9 mouse cellular contexts compared by ENCODE assay signal in the genomic region with DNA sequence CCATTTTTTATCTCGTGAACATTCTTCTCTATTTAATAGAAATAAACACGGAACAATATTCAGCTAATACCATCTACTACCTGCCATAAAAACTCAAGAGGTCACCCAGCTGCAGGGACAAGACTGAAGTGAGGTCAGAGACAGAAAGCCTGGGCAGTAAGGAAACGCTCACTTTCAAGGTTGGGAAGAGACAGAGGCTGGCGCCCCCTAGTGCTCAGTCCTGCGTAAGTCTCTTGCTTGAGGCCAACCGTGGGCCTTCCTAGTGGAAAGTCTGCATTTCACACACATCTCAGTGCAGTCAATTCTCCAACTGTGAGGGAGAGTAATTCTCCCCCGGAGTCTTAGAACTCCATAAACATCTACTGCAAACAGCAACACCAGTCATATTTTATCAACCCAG.
DNase-seq lines count a peak whose midpoint lies in the region; ATAC-seq and TF ChIP-seq lines count a peak whose summit lies in the region.
"Had no signal": no experiment of that assay in that cellular context is flagged by ENCODE, and none has a peak within 500 bp of the region (broad histone marks: within the 10 kb centered on the region; RNA-seq: fewer than 3 reads in every experiment).

No protein-coding gene starts in this region.

- no peak overlapping the region for H3K9ac ChIP-seq in heart, embryonic 11.5 days (ENCODE audit: low read depth, low read length)
- no peak overlapping the region for H3K9ac ChIP-seq in limb, embryonic 14.5 days (ENCODE audit: low read depth, low read length, severe bottlenecking)
- H3K9ac ChIP-seq: limb, embryonic 12.5 days had no signal

- WGBS in heart, embryonic 11.5 days (ENCODE audit: insufficient replicate concordance) = 42% methylated on average over 7 of the region's 7 CpGs
- 45% methylated on average over 7 of the region's 7 CpGs for WGBS in limb, embryonic 14.5 days

- H3K27ac ChIP-seq in heart, embryonic 11.5 days (ENCODE audit: low read depth, low read length) = no peak overlapping the region
- peak overlapping the region; percentile 21; the same call in 1 of the 2 replicates for H3K27ac ChIP-seq in limb, embryonic 14.5 days (replicated peaks; ENCODE audit: low read depth, low read length)

- ATAC-seq in heart, embryonic 11.5 days (replicated peaks; ENCODE audit: insufficient number of reproducible peaks, low FRiP score, low TSS enrichment) = no peak
- ATAC-seq in frontal cortex, adult (ENCODE audit: low TSS enrichment) = peak; percentile 88
- no peak for ATAC-seq in limb, embryonic 14.5 days (ENCODE audit: low FRiP score, low read depth)

- no peaks in the 10 kb centered on the region for H3K27me3 ChIP-seq in heart, embryonic 11.5 days (ENCODE audit: control insufficient read depth, insufficient read depth, low read length)
- no peaks in the 10 kb centered on the region for H3K27me3 ChIP-seq in limb, embryonic 14.5 days (ENCODE audit: control insufficient read depth, insufficient read depth, low read length)
- H3K27me3 ChIP-seq: limb, embryonic 12.5 days had no signal

- no peaks in the 10 kb centered on the region for H3K9me3 ChIP-seq in heart, embryonic 11.5 days (replicated peaks; ENCODE audit: control insufficient read depth, low read length)
- 0 out of 2 replicates have a peak, but pooled peaks cover 6% of the 10 kb centered on the region for H3K9me3 ChIP-seq in limb, embryonic 14.5 days (ENCODE audit: control insufficient read depth, low read length)

- DNase-seq in heart, adult 18-20 months = peak; percentile 69 to 90
- peak; percentile 24 for DNase-seq in cerebellum, adult 11 months
- DNase-seq in kidney, adult 8-10 months = peak; percentile 45 to 75
- DNase-seq in limb, embryonic 14.5 days (ENCODE audit: low spot score) = peak; percentile 81
- DNase-seq in natural killer cell, adult 2 months (ENCODE audit: low spot score in 2 of 2) = peak; percentile 29 to 45
- DNase-seq in spleen, postnatal 4 days (ENCODE audit: low spot score in 2 of 2) = peak; percentile 49 to 76

- H3K4me1 ChIP-seq in heart, embryonic 11.5 days (ENCODE audit: control insufficient read depth, insufficient read depth, low read length) = no peaks in the 10 kb centered on the region
- H3K4me1 ChIP-seq in limb, embryonic 14.5 days (ENCODE audit: control insufficient read depth, insufficient read depth, low read length) = peaks cover 3% of the 10 kb centered on the region; the same call in 1 of the 2 replicates

- H3K36me3 ChIP-seq in heart, embryonic 11.5 days (ENCODE audit: control insufficient read depth, insufficient read depth, low read length) = peaks cover 3% of the 10 kb centered on the region; the same call in 1 of the 2 replicates
- H3K36me3 ChIP-seq in limb, embryonic 14.5 days (ENCODE audit: control insufficient read depth, insufficient read depth, low read length) = peaks cover 6% of the 10 kb centered on the region; the same call in 1 of the 2 replicates

- no peak for TF ChIP-seq POLR2A in limb, embryonic 14.5 days (IDR thresholded peaks at IDR 0.05; ENCODE audit: borderline replicate concordance, extremely low read depth, insufficient read depth, insufficient read length)

- H3K4me3 ChIP-seq in heart, embryonic 11.5 days (ENCODE audit: low read depth, low read length) = no peak overlapping the region
- no peak overlapping the region for H3K4me3 ChIP-seq in limb, embryonic 14.5 days (replicated peaks; ENCODE audit: low read length)
- H3K4me3 ChIP-seq: limb, embryonic 12.5 days had no signal

- H3K4me2 ChIP-seq in heart, embryonic 11.5 days = no peak overlapping the region
- H3K4me2 ChIP-seq in limb, embryonic 14.5 days (replicated peaks; ENCODE audit: low read depth, low read length, severe bottlenecking) = no peak overlapping the region
- H3K4me2 ChIP-seq: limb, embryonic 12.5 days had no signal

Comparison
In these comparisons a context has a peak if more than half of its experiments do, and no peak if none do; other contexts are left out.
1. DNase-seq: peak in every context shown above with its lines; median percentile 81 in limb, embryonic 14.5 days; 80 in heart, adult 18-20 months; 62 in spleen, postnatal 4 days; 60 in kidney, adult 8-10 months; 37 in natural killer cell, adult 2 months; 24 in cerebellum, adult 11 months.